Mouse (Mus musculus) lung, postnatal 0 days (tissue): Measurements from ENCODE around the gene Clasrp.

Experiments
- CTCF ChIP-seq: IDR thresholded peaks from 2 replicates; pipeline ENCODE4 v1.5.1; 2016; ENCODE audit warnings: antibody characterized with exemption, mild to moderate bottlenecking
- EP300 ChIP-seq: IDR thresholded peaks from 2 replicates; pipeline ENCODE4 v1.6.1; 2016; ENCODE audit warnings: antibody characterized with exemption, mild to moderate bottlenecking, control low read depth

DNA sequence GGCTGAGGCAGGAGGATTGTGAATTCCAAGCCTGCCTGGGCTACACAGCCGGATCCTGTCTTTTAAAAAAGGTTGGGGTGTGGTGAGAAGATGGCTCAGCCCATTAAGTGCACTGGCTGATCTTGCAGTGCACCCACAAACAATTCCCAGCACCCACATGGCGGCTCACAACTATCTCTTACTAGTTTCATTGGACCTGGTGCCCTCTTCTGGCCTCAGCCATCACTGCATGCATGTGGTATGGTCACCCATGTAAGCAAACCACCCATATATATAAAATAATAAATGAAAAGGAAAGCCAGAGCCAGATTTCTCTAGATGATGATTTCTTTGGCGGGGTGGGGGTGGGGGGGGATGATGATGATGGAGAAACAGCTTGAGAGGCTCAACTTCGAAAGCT lies 39.8 kb downstream of the Clasrp start:
- TF ChIP-seq CTCF (peak; percentile 45), EP300 (no peak)
